Mouse (Mus musculus) kidney, adult 2 months (tissue): ENCODE data around the gene Lsm7. TPM values are rescaled to one million over a fixed set of nuclear protein-coding genes. Genes with fewer than 3 reads are reported as not detected.

Experiments used
- DNase-seq: peaks from one replicate; pipeline ENCODE4 v3.0.0; 2021
- H3K27ac ChIP-seq: fragments of 200-500 bp; 2 replicates; pipeline ENCODE4 v1.5.1; 2012; ENCODE audit warnings: low read depth, low read length, control low read depth, inconsistent platforms; ENCODE audit not compliant: insufficient read depth
- H3K27me3 ChIP-seq: fragments of 200-500 bp; replicated peaks from 2 replicates; pipeline ENCODE4 v1.6.1; 2012; ENCODE audit warnings: mild to moderate bottlenecking, moderate library complexity, low read length, inconsistent platforms; ENCODE audit not compliant: control insufficient read depth, insufficient read depth
- H3K36me3 ChIP-seq: fragments of 200-500 bp; 2 replicates; pipeline ENCODE4 v1.6.1; 2012; ENCODE audit warnings: mild to moderate bottlenecking, moderate library complexity, low read length, inconsistent platforms; ENCODE audit not compliant: control insufficient read depth, insufficient read depth
- H3K4me1 ChIP-seq: fragments of 200-500 bp; 2 replicates; pipeline ENCODE4 v1.6.1; 2011; ENCODE audit warnings: low read length; ENCODE audit not compliant: control insufficient read depth, insufficient read depth
- H3K4me3 ChIP-seq: fragments of 200-500 bp; 2 replicates; pipeline ENCODE4 v1.5.1; 2011; ENCODE audit warnings: mild to moderate bottlenecking, low read depth, low read length, control low read depth; ENCODE audit not compliant: insufficient read depth
- CTCF ChIP-seq: fragments of 200-500 bp; conservative IDR thresholded peaks from 2 replicates; pipeline ENCODE4 v1.5.1; 2011; ENCODE audit warnings: low read depth, mild to moderate bottlenecking, control low read depth, low read length, moderate library complexity, mixed read lengths; ENCODE audit not compliant: insufficient read depth, insufficient read length
- POLR2A ChIP-seq: fragments of 200-500 bp; IDR thresholded peaks from one replicate; pipeline ENCODE4 v1.6.1; 2011; ENCODE audit warnings: low read depth, low read length, control low read depth
- WGBS: fragments of 180-500 bp; shearing (Covaris S2); methylation state at CpG from one replicate; pipeline ENCODE4 v1.1.7; 2018; 5-methylcytosine and 5-hydroxymethylcytosine counted together
- polyA plus RNA-seq: library from polyadenylated mRNA; depleted of rRNA; stranded (reverse); fragments of >200 nt; gene quantifications from 2 replicates; pipeline ENCODE4 v1.2.3, GENCODE M21; 2012

The Lsm7 gene
- polyA plus RNA-seq, 1 experiment, result 98.1 TPM

DNA sequence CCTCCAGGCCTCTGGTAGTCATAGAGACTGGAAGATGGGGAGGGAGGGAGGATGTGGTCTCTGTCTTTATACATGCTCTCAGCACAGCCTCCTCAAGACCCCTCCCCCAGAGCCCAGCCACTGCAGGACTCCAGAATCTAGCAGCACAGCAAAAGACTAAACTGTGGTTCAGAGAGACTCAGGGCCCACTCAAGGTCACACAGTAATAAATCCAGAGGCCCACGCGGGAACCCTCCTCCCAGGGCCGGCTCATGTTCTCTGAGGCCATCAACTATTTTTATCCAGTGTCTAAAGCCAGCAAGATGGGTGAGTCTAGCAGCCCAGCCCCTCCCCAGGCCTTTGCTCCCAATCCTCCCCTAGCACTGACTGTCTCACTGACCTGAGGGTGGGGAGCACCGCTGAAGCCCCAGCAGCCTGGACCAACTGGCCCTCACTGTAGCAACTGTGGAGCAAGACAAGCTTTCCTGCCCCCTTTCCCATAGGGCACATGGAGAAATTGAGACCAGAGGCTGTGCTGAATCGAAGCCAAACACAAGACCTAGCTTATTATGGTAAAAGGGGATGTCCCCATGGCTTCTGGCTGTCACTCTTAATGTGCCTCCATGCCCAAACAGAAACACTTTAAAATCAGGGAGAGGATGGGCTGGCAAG lies 42.5 kb downstream of the Lsm7 start:
- Histone ChIP-seq H3K4me3 (no peak overlapping the region), H3K27me3 (no peaks in the 10 kb centered on the region), H3K4me1 (peaks cover 6% of the 10 kb centered on the region; the same call in 1 of the 2 replicates), H3K36me3 (no peaks in the 10 kb centered on the region), H3K27ac (no peak overlapping the region)
- 51% methylated on average over 5 of the region's 5 CpGs for WGBS
- no peak for TF ChIP-seq CTCF
- TF ChIP-seq POLR2A, result no peak
- DNase-seq, result no peak

DNA sequence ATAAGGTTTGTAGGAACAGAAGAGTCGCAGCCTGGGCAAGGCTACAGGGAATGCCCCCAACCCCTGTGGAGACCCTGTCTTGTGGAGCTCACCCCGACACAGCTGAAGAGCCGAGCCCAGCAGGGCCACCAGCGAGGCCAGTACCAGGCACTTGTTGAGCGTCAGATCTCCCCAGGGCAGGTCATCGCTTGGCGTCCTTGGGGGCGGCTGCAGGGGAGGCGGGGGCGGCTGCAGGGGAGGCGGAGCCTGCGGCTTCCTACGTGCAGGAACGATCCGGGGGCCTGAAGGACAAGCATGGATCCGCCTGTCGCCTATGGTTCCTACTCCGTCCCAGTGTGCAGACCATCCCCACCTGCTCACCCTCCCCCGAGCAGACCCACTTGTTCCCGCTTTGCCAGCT lies 44.9 kb downstream of the Lsm7 start:
- TF ChIP-seq CTCF, result no peak
- TF ChIP-seq POLR2A, result no peak
- no peak overlapping the region for H3K27ac ChIP-seq
- no peaks in the 10 kb centered on the region for H3K36me3 ChIP-seq
- no peak overlapping the region for H3K4me3 ChIP-seq
- DNase-seq, result no peak
- H3K27me3 ChIP-seq, result no peaks in the 10 kb centered on the region
- WGBS, result 13% methylated on average over 20 of the region's 20 CpGs
- H3K4me1 ChIP-seq, result peaks cover 6% of the 10 kb centered on the region; the same call in 1 of the 2 replicates

DNA sequence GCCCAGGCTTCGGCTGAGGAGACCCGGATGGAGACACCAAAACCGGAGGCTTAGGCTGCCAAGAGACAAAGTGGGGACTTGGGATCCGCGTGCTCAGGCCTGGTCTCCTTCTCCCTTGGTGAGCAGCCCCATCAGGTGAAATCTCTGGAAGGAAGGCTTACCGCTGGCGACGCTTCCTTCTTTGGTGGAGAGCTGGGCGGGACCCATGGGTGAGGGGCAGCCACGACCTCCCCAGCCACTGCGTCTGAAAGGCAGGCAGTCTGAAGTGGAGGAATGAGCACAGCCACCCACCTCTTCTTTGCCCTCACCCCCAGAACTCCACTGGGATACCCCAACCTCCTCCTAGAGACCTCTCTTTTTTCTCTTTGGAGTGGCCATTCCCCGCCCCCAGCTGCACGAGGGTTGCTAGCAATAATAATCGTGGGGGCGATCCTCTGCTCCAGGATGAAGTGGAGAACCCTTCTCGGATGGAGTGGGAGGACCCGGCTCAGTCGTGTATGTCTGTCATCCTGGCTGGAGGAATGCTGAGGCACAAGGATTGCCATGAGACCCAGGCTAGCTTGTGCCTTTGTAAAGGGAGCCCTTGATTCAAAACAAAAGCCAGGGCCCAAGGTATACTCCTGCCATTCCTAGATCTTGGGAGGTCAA lies 45.9 kb downstream of the Lsm7 start:
- Histone ChIP-seq H3K36me3 (no peaks in the 10 kb centered on the region), H3K4me1 (peaks cover 6% of the 10 kb centered on the region; the same call in 1 of the 2 replicates), H3K27ac (no peak overlapping the region), H3K27me3 (no peaks in the 10 kb centered on the region), H3K4me3 (no peak overlapping the region)
- WGBS, result 30% methylated on average over 18 of the region's 18 CpGs
- no peak for DNase-seq
- TF ChIP-seq CTCF, result no peak
- TF ChIP-seq POLR2A, result no peak

DNA sequence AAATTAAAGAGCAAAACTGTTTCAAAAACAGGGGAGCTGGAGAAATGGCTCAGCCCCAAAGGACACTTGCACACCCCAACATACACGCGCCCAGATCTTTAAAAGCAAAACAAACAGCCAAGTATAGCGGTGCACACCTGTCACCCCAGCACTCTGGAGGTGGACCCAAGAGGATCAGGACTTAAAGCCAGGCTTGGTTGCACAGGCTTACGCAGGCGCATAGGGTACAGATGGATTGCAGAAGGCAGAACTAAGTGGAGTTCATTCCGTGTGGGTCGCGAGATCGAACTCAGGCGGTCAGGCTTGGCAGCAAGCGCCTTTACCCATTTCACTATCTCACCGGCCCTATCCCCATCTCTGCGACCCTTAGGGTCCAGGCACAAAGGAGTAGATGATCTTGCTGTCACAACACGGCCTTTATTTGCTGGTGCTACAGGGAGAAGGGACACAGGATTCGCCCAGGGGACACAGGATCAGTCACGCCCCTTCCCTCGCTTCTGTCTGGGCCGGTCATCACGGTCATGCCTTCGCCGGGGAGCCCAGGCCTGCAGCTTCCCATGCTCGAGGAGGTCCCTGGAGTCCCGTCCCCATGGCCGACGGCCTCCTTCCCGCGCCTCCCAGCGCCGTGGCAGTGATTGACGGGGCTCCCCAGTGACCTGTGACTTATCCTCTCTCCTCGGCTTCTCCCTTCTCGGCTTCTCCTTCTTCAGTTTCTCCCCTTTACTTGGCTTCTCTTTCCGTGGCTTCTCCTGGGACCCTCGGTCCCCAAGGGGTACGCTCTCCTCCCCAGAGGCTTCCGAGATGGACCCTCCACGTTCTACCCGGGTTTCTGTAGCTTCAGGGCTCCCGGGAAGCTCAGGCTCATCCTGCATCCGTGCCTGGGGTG lies 46.7 kb downstream of the Lsm7 start:
- 22% methylated on average over 40 of the region's 40 CpGs for WGBS
- Histone ChIP-seq H3K27me3 (no peaks in the 10 kb centered on the region), H3K27ac (no peak overlapping the region), H3K4me1 (peaks cover 6% of the 10 kb centered on the region; the same call in 1 of the 2 replicates), H3K4me3 (no peak overlapping the region), H3K36me3 (no peaks in the 10 kb centered on the region)
- no peak for TF ChIP-seq POLR2A
- TF ChIP-seq CTCF, result no peak
- DNase-seq, result no peak

DNA sequence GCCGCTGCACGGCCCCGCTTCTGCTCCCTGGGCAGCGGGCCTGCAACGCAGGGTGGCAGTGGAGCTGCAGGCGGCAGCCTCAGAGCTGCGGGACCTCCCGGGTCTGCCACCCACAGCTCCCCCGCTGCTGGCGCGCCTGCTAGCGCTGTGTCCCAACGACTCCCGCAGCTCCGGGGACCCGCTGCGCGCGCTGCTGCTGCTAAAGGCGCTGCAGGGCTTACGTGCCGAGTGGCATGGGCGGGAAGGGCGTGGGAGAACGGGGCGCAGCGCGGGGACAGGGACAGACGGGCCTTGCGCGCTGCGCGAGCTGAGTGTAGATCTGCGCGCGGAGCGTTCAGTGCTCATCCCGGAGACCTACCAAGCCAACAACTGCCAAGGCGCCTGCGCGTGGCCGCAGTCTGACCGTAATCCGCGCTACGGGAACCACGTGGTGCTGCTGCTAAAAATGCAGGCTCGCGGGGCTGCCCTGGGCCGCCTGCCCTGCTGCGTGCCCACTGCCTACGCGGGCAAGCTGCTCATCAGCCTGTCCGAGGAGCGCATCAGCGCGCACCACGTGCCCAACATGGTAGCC lies 47.9 kb downstream of the Lsm7 start:
- Histone ChIP-seq H3K4me3 (peak overlapping the region; percentile 49), H3K4me1 (peaks cover 6% of the 10 kb centered on the region; the same call in 1 of the 2 replicates), H3K36me3 (no peaks in the 10 kb centered on the region), H3K27me3 (no peaks in the 10 kb centered on the region), H3K27ac (no peak overlapping the region)
- peak; percentile 81 for DNase-seq
- WGBS, result 1% methylated on average over 58 of the region's 58 CpGs
- TF ChIP-seq POLR2A, result peak; percentile 11
- no peak for TF ChIP-seq CTCF

DNA sequence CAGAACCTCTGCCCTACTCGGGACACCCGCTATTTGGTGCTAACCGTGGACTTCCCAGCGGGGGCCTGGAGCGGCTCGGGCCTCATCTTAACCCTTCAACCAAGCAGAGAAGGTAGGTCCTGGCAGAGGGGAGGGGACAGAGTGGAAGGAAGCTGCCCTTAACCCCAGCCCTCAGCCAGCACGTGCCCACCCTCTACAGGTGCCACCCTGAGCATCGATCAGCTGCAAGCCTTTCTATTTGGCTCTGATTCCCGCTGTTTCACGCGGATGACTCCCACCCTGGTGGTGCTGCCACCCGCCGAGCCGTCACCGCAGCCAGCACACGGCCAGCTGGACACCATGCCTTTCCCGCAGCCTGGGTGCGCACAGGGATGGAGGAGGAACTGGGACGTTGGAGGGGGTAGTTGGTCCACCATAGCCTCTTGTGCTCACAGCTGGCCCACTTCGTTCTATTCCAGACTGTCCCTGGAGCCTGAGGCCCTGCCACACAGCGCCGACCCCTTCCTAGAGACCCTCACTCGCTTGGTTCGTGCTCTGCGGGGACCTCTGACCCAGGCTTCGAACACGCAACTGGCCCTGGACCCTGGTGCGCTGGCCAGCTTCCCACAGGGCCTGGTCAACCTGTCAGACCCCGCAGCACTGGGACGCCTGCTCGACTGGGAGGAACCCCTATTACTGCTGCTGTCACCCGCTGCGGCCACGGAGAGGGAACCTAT lies 48.5 kb downstream of the Lsm7 start:
- no peak overlapping the region for H3K27ac ChIP-seq
- TF ChIP-seq POLR2A (no peak), CTCF (no peak)
- H3K4me3 ChIP-seq, result peak overlapping the region; percentile 49
- H3K4me1 ChIP-seq, result peaks cover 6% of the 10 kb centered on the region; the same call in 1 of the 2 replicates
- WGBS, result 54% methylated on average over 34 of the region's 34 CpGs
- DNase-seq, result no peak
- no peaks in the 10 kb centered on the region for H3K27me3 ChIP-seq
- H3K36me3 ChIP-seq, result no peaks in the 10 kb centered on the region
